Comparison of ENCODE assay signal across 12 mouse cellular contexts in the genomic region with DNA sequence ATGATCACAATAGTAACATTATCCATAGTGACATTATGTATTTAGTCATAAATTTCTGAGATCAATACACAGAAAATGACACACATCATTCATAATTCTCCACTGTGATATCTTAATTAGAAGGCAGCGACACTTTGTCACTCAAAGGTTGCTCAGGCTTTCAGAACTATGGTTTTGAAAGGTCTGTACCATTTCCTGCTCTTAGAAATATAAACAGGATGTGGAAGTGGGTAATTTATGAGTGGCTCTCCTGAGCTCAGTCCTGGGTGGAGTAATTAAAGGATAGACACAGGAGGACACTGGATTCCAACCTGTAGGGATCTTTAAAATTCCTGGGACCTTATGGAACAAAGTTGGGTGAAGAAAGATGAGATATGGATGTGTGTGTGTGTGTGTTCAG. TPM values are rescaled to one million over a fixed set of nuclear protein-coding genes. Genes with fewer than 3 reads are reported as not detected.
"Had no signal": no experiment of that assay in that cellular context is flagged by ENCODE, and none has a peak within 500 bp of the region (broad histone marks: within the 10 kb centered on the region; RNA-seq: fewer than 3 reads in every experiment).

No protein-coding gene starts in this region.

RNA-seq across cellular contexts. Expression of a gene that starts 31.4 kb away (rescaled TPM):
- polyA plus RNA-seq: neural tube, embryonic 11.5 days had no signal

RNA-seq across cellular contexts. Expression of a gene that starts 45.3 kb away (rescaled TPM):
- total RNA-seq: midbrain, postnatal 0 days had no signal
- polyA plus RNA-seq: lung, embryonic 16.5 days; midbrain, embryonic 11.5 days; midbrain, embryonic 13.5 days; midbrain, embryonic 15.5 days; midbrain, postnatal 0 days; neural tube, embryonic 11.5 days; neural tube, embryonic 13.5 days; neural tube, embryonic 15.5 days; stomach, embryonic 15.5 days; testis, adult 2 months had no signal

RNA-seq across cellular contexts. Expression of a gene that starts 45.8 kb away (rescaled TPM):
- polyA plus RNA-seq: testis, adult 2 months had no signal

RNA-seq across cellular contexts. Expression of a gene that starts 58.6 kb away (rescaled TPM):
- total RNA-seq: midbrain, postnatal 0 days had no signal
- polyA plus RNA-seq: liver, embryonic 13.5 days; liver, postnatal 0 days; lung, embryonic 16.5 days; midbrain, embryonic 11.5 days; midbrain, embryonic 13.5 days; midbrain, embryonic 15.5 days; midbrain, postnatal 0 days; neural tube, embryonic 11.5 days; neural tube, embryonic 13.5 days; neural tube, embryonic 15.5 days; stomach, embryonic 15.5 days; testis, adult 2 months had no signal
